Mouse (Mus musculus) CH12.LX (cell line): ENCODE data around the gene Ppp2r3a.

Experiments
- CTCF ChIP-seq, 2 experiments: IDR thresholded peaks in 1 of 2; conservative IDR thresholded peaks in 1 of 2; 2 replicates each; pipeline ENCODE4 v1.5.1; 2011 to 2012; ENCODE audit warnings: low read depth in 2 of 2, low read length in 2 of 2, improper control_type of control experiment in 1 of 2, inconsistent platforms in 1 of 2, mild to moderate bottlenecking in 1 of 2, moderate library complexity in 1 of 2
- HCFC1 ChIP-seq: IDR thresholded peaks from 2 replicates; pipeline ENCODE4 v1.6.1; 2012; ENCODE audit warnings: low read depth, mild to moderate bottlenecking, inconsistent platforms, low read length, improper control_type of control experiment
- TCF12 ChIP-seq: IDR thresholded peaks from 2 replicates; pipeline ENCODE4 v1.6.1; 2014; ENCODE audit warnings: low read depth, mild to moderate bottlenecking, inconsistent platforms, low read length, improper control_type of control experiment
- USF1 ChIP-seq: IDR thresholded peaks from 2 replicates; pipeline ENCODE4 v1.6.1; 2014; ENCODE audit warnings: low read depth, mild to moderate bottlenecking, inconsistent platforms, low read length, improper control_type of control experiment
- ZC3H11A ChIP-seq: IDR thresholded peaks from 2 replicates; pipeline ENCODE4 v1.6.1; 2012; ENCODE audit warnings: low read depth, mild to moderate bottlenecking, inconsistent platforms, low read length, improper control_type of control experiment

GRCm38 (mm10) chr9:101262815-101263214, 11.2 kb upstream of the Ppp2r3a start:
- no peak for TF ChIP-seq USF1
- no peak for TF ChIP-seq ZC3H11A
- TF ChIP-seq HCFC1, result no peak
- no peak for TF ChIP-seq TCF12
- no peak for TF ChIP-seq CTCF (conservative IDR thresholded peaks at IDR 0.05 in 1 of 2, IDR thresholded peaks at IDR 0.05 in 1 of 2; ENCODE audit: low read depth in 2 of 2, low read length in 2 of 2)
